Mouse (Mus musculus) myocyte (in vitro differentiated cells): ENCODE results near the gene Commd9. TPM values are rescaled to one million over a fixed set of nuclear protein-coding genes. Genes with fewer than 3 reads are reported as not detected.

Source experiments
- H3K27me3 ChIP-seq: one replicate; pipeline ENCODE4 v1.6.1; 2011; ENCODE audit not compliant: control insufficient read depth, insufficient read depth, insufficient read length
- H3K36me3 ChIP-seq: one replicate; pipeline ENCODE4 v1.6.1; 2011; ENCODE audit not compliant: control insufficient read depth, insufficient read depth
- H3K4me2 ChIP-seq: one replicate; pipeline ENCODE4 v1.6.1; 2011; ENCODE audit warnings: low read depth, control low read depth
- H3K4me3 ChIP-seq: one replicate; pipeline ENCODE4 v1.5.1; 2011; ENCODE audit warnings: mild to moderate bottlenecking, control low read depth, moderate library complexity
- H3K79me2 ChIP-seq: one replicate; pipeline ENCODE4 v1.6.1; 2011; ENCODE audit not compliant: control insufficient read depth, insufficient read depth
- H3ac ChIP-seq: one replicate; pipeline ENCODE4 v1.6.1; 2011; ENCODE audit not compliant: control insufficient read depth, insufficient read length
- CEBPB ChIP-seq: IDR thresholded peaks from 2 replicates; pipeline ENCODE4 v1.6.1; 2011; ENCODE audit warnings: mild to moderate bottlenecking, moderate library complexity; ENCODE audit not compliant: poor library complexity, insufficient read depth, severe bottlenecking
- E2F4 ChIP-seq: IDR thresholded peaks from one replicate; pipeline ENCODE4 v1.6.1; 2011; ENCODE audit warnings: mild to moderate bottlenecking, control low read depth, moderate library complexity; ENCODE audit not compliant: insufficient read depth
- POLR2A ChIP-seq: IDR thresholded peaks from one replicate; pipeline ENCODE4 v1.6.1; 2011; ENCODE audit warnings: low read depth, mild to moderate bottlenecking, control low read depth, moderate library complexity; ENCODE audit not compliant: insufficient read length
- POLR2AphosphoS2 ChIP-seq: IDR thresholded peaks from one replicate; pipeline ENCODE4 v1.6.1; 2011; ENCODE audit warnings: low read depth, control low read depth; ENCODE audit not compliant: insufficient read length
- REST ChIP-seq: IDR thresholded peaks from one replicate; pipeline ENCODE4 v1.6.1; 2011; ENCODE audit warnings: mild to moderate bottlenecking, control low read depth, moderate library complexity; ENCODE audit not compliant: insufficient read depth, insufficient read length
- SRF ChIP-seq: IDR thresholded peaks from one replicate; pipeline ENCODE4 v1.6.1; 2011; ENCODE audit warnings: low read depth; ENCODE audit not compliant: control insufficient read depth, insufficient read length
- TCF12 ChIP-seq: IDR thresholded peaks from one replicate; pipeline ENCODE4 v1.6.1; 2011; ENCODE audit warnings: mild to moderate bottlenecking, control low read depth; ENCODE audit not compliant: poor library complexity, insufficient read depth, severe bottlenecking
- TCF3 ChIP-seq: IDR thresholded peaks from one replicate; pipeline ENCODE4 v1.6.1; 2011; ENCODE audit warnings: low read depth, control low read depth; ENCODE audit not compliant: insufficient read length
- USF1 ChIP-seq: IDR thresholded peaks from one replicate; pipeline ENCODE4 v1.6.1; 2011; ENCODE audit warnings: low read depth, mild to moderate bottlenecking, control low read depth, moderate library complexity
- polyA plus RNA-seq: library from polyadenylated mRNA; unstranded; fragments of >200 nt; fragmentation: generic; extraction: Trizol; gene quantifications from one replicate; pipeline ENCODE4 v1.2.1, GENCODE M21; 2012; ENCODE audit warnings: missing spikeins

The Commd9 gene
- polyA plus RNA-seq, 1 experiment, result 46.2 TPM

- Histone ChIP-seq H3K36me3 (no peaks in the 10 kb centered on the region), H3K4me2 (no peak overlapping the region), H3K4me3 (no peak overlapping the region), H3K79me2 (no peaks in the 10 kb centered on the region), H3ac (no peak overlapping the region), H3K27me3 (no peaks in the 10 kb centered on the region)
- no peak for TF ChIP-seq POLR2A
- TF ChIP-seq TCF12, result no peak
- TF ChIP-seq SRF, result no peak
- TF ChIP-seq E2F4, result no peak
- no peak for TF ChIP-seq TCF3
- TF ChIP-seq USF1, result no peak
- TF ChIP-seq REST, result no peak
- no peak for TF ChIP-seq CEBPB
These were observed 47.3 kb downstream of the Commd9 start for GRCm38 (mm10) chr2:101933301-101933700.

DNA sequence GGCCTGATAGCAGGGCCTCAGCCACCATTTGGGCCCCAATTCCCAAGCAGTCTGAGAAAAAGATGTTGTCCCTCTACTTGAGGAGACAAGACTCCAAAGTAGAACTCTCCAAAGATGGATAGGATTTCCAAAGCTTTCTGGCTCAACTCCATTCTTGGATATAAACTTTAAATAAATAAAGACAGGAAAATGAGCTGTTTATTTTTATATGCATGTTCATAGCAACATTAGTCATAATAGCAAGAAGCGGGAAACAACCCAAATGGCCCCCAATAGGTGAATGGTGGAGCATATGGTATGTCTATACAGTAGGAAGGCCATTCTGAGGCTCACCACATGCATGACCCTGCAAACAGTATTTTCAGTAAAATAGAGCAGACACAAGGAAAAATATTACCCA, 49.0 kb downstream of the Commd9 start:
- no peaks in the 10 kb centered on the region for H3K79me2 ChIP-seq
- no peaks in the 10 kb centered on the region for H3K36me3 ChIP-seq
- no peaks in the 10 kb centered on the region for H3K27me3 ChIP-seq
- no peak overlapping the region for H3ac ChIP-seq
- no peak overlapping the region for H3K4me2 ChIP-seq
- no peak overlapping the region for H3K4me3 ChIP-seq
- TF ChIP-seq E2F4 (no peak), CEBPB (no peak)

- Histone ChIP-seq H3ac (no peak overlapping the region), H3K27me3 (no peaks in the 10 kb centered on the region), H3K36me3 (peaks cover 22% of the 10 kb centered on the region), H3K4me2 (no peak overlapping the region), H3K79me2 (no peaks in the 10 kb centered on the region), H3K4me3 (no peak overlapping the region)
- no peak for TF ChIP-seq POLR2A
- TF ChIP-seq USF1, result no peak
- TF ChIP-seq REST, result no peak
- TF ChIP-seq POLR2AphosphoS2, result no peak
- TF ChIP-seq TCF3, result no peak
These were observed 64.9 kb downstream of the Commd9 start for GRCm38 (mm10) chr2:101950716-101951520.

Other genes with a start within 250 kb of the Commd9 start
- gene Rag1, start 236.7 kb upstream of the Commd9 start, polyA plus RNA-seq, result not detected
- 18.1 TPM for gene B230118H07Rik, start 236.7 kb upstream of the Commd9 start, polyA plus RNA-seq
- gene Traf6, start 207.8 kb upstream of the Commd9 start, polyA plus RNA-seq, result 5.4 TPM
- 0.06 TPM for gene Prr5l, start 3.2 kb upstream of the Commd9 start, polyA plus RNA-seq